Mouse (Mus musculus) forebrain, embryonic 15.5 days (tissue): ENCODE results near the gene Ttc4. TPM values are rescaled to one million over a fixed set of nuclear protein-coding genes. Genes with fewer than 3 reads are reported as not detected.

Source experiments
- ATAC-seq: fragments of 200-750 bp; cut with Nextera tagmentation; replicated peaks from 2 replicates; pipeline ENCODE4 v1.8.0; 2017; ENCODE audit warnings: mild to moderate bottlenecking, moderate TSS enrichment, moderate library complexity
- H3K27ac ChIP-seq: fragments of 300-500 bp; sonication (generic); replicated peaks from 2 replicates; pipeline ENCODE4 v1.5.1; 2015; ENCODE audit warnings: mild to moderate bottlenecking, inconsistent platforms
- H3K27me3 ChIP-seq: fragments of 300-500 bp; sonication (generic); 2 replicates; pipeline ENCODE4 v1.6.1; 2015; ENCODE audit warnings: inconsistent platforms
- H3K36me3 ChIP-seq: fragments of 300-500 bp; sonication (generic); 2 replicates; pipeline ENCODE4 v1.6.1; 2015; ENCODE audit warnings: mild to moderate bottlenecking, inconsistent platforms
- H3K4me1 ChIP-seq: fragments of 300-500 bp; sonication (generic); 2 replicates; pipeline ENCODE4 v1.6.1; 2015; ENCODE audit warnings: inconsistent platforms
- H3K4me2 ChIP-seq: fragments of 300-500 bp; sonication (generic); replicated peaks from 2 replicates; pipeline ENCODE4 v1.6.1; 2015; ENCODE audit warnings: mild to moderate bottlenecking, inconsistent platforms
- H3K4me3 ChIP-seq: fragments of 300-500 bp; sonication (generic); 2 replicates; pipeline ENCODE4 v1.5.1; 2015; ENCODE audit warnings: mild to moderate bottlenecking, inconsistent platforms
- H3K9ac ChIP-seq: fragments of 300-500 bp; sonication (generic); replicated peaks from 2 replicates; pipeline ENCODE4 v1.6.1; 2015; ENCODE audit warnings: mild to moderate bottlenecking, inconsistent platforms
- H3K9me3 ChIP-seq: fragments of 300-500 bp; sonication (generic); 2 replicates; pipeline ENCODE4 v1.6.1; 2016; ENCODE audit warnings: inconsistent platforms
- WGBS: fragments of 180-500 bp; shearing (Covaris S2); methylation state at CpG from one replicate; pipeline ENCODE4 v1.1.7; 2015; ENCODE audit warnings: mixed read lengths; 5-methylcytosine and 5-hydroxymethylcytosine counted together
- polyA plus RNA-seq: library from polyadenylated mRNA; unstranded; fragments of >200 nt; fragmentation: Nextera tagmentation; extraction: Ambion mirVana; gene quantifications from 2 replicates; pipeline ENCODE4 v1.2.1, GENCODE M21; 2015

The Ttc4 gene
- polyA plus RNA-seq, 1 experiment from 2014 or later, result 124 TPM

GRCm38 (mm10) chr4:106624271-106624670 lies 54.5 kb downstream of the Ttc4 start:
- WGBS, result 91% methylated on average over 10 of the region's 10 CpGs
- peaks cover 31% of the 10 kb centered on the region for H3K27me3 ChIP-seq

GRCm38 (mm10) chr4:106622712-106623111 lies 56.0 kb downstream of the Ttc4 start:
- Histone ChIP-seq H3K9ac (no peak overlapping the region), H3K9me3 (no peaks in the 10 kb centered on the region), H3K4me2 (0 out of 2 replicates have a peak overlapping the region, but pooled peaks have one; percentile 9), H3K27ac (no peak overlapping the region), H3K27me3 (peaks cover 31% of the 10 kb centered on the region), H3K4me1 (0 out of 2 replicates have a peak, but pooled peaks cover 8% of the 10 kb centered on the region), H3K36me3 (no peaks in the 10 kb centered on the region), H3K4me3 (no peak overlapping the region)
- WGBS, result 42% methylated on average over 28 of the region's 28 CpGs
- ATAC-seq, result no peak

More at GRCm38 (mm10) chr4:106624271-106624670, 54.5 kb downstream of the Ttc4 start:
- Histone ChIP-seq H3K9me3 (no peaks in the 10 kb centered on the region), H3K4me2 (no peak overlapping the region), H3K27ac (no peak overlapping the region), H3K9ac (no peak overlapping the region), H3K4me1 (0 out of 2 replicates have a peak, but pooled peaks cover 12% of the 10 kb centered on the region), H3K36me3 (no peaks in the 10 kb centered on the region), H3K4me3 (no peak overlapping the region)
- no peak for ATAC-seq

- H3K4me3 ChIP-seq, result no peak within 1 kb of the TSS
- 0 out of 2 replicates have a peak within 1 kb of the TSS, but pooled peaks have one; percentile 9 for H3K4me2 ChIP-seq
- H3K27me3 ChIP-seq, result peaks cover 31% of the 10 kb centered on the region
- no peak within 1 kb of the TSS for H3K9ac ChIP-seq
- 25% methylated on average over 16 of the region's 16 CpGs for WGBS
- H3K4me1 ChIP-seq, result peaks cover 9% of the 10 kb centered on the region
- H3K9me3 ChIP-seq, result no peaks in the 10 kb centered on the region
- H3K36me3 ChIP-seq, result no peaks in the 10 kb centered on the region
- no peak within 1 kb of the TSS for H3K27ac ChIP-seq
- ATAC-seq, result no peak
Observed at GRCm38 (mm10) chr4:106622030-106622493, 56.7 kb downstream of the Ttc4 start, which contains the start of gene Ttc22. TSS of gene Ttc22 (plus strand) at chr4:106622432.

GRCm38 (mm10) chr4:106621428-106621827 lies 57.3 kb downstream of the Ttc4 start:
- no peaks in the 10 kb centered on the region for H3K36me3 ChIP-seq
- H3K27ac ChIP-seq, result no peak overlapping the region
- H3K27me3 ChIP-seq, result peaks cover 31% of the 10 kb centered on the region
- ATAC-seq, result no peak
- H3K4me1 ChIP-seq, result peaks cover 11% of the 10 kb centered on the region
- H3K4me3 ChIP-seq, result no peak overlapping the region
- H3K4me2 ChIP-seq, result no peak overlapping the region
- no peak overlapping the region for H3K9ac ChIP-seq
- 71% methylated on average over 3 of the region's 3 CpGs for WGBS
- no peaks in the 10 kb centered on the region for H3K9me3 ChIP-seq

- no peak for ATAC-seq
- no peak overlapping the region for H3K9ac ChIP-seq
- WGBS, result 87% methylated on average over 4 of the region's 4 CpGs
- H3K27me3 ChIP-seq, result peaks cover 26% of the 10 kb centered on the region
- no peak overlapping the region for H3K27ac ChIP-seq
- H3K36me3 ChIP-seq, result no peaks in the 10 kb centered on the region
- H3K4me3 ChIP-seq, result no peak overlapping the region
- peaks cover 11% of the 10 kb centered on the region for H3K4me1 ChIP-seq
- no peaks in the 10 kb centered on the region for H3K9me3 ChIP-seq
- no peak overlapping the region for H3K4me2 ChIP-seq
Observed at GRCm38 (mm10) chr4:106618898-106619297, 59.8 kb downstream of the Ttc4 start.

GRCm38 (mm10) chr4:106617056-106617455 lies 61.7 kb downstream of the Ttc4 start, which contains the start of gene Lexm:
TSS of gene Lexm (minus strand) at chr4:106617241.
- H3K4me2 ChIP-seq, result peak within 1 kb of the TSS; percentile 42
- peaks cover 5% of the 10 kb centered on the region for H3K4me1 ChIP-seq
- H3K9me3 ChIP-seq, result no peaks in the 10 kb centered on the region
- 0 out of 2 replicates have a peak within 1 kb of the TSS, but pooled peaks have one; percentile 4 for H3K9ac ChIP-seq
- H3K36me3 ChIP-seq, result no peaks in the 10 kb centered on the region
- peak within 1 kb of the TSS; percentile 16; the same call in 1 of the 2 replicates for H3K4me3 ChIP-seq
- WGBS, result 2% methylated on average over 19 of the region's 19 CpGs
- H3K27ac ChIP-seq, result no peak within 1 kb of the TSS
- ATAC-seq, result no peak
- H3K27me3 ChIP-seq, result peaks cover 7% of the 10 kb centered on the region

GRCm38 (mm10) chr4:106615637-106616036 lies 63.1 kb downstream of the Ttc4 start:
- Histone ChIP-seq H3K9me3 (no peaks in the 10 kb centered on the region), H3K36me3 (no peaks in the 10 kb centered on the region), H3K4me1 (peaks cover 5% of the 10 kb centered on the region), H3K9ac (no peak overlapping the region), H3K4me2 (no peak overlapping the region), H3K27me3 (no peaks in the 10 kb centered on the region), H3K27ac (no peak overlapping the region), H3K4me3 (no peak overlapping the region)
- no peak for ATAC-seq
- WGBS, result 83% methylated on average over 12 of the region's 12 CpGs

GRCm38 (mm10) chr4:106614881-106615280 lies 63.9 kb downstream of the Ttc4 start:
- Histone ChIP-seq H3K27ac (no peak overlapping the region), H3K9me3 (no peaks in the 10 kb centered on the region), H3K4me2 (no peak overlapping the region), H3K27me3 (no peaks in the 10 kb centered on the region), H3K36me3 (no peaks in the 10 kb centered on the region), H3K4me1 (peaks cover 5% of the 10 kb centered on the region), H3K4me3 (no peak overlapping the region), H3K9ac (no peak overlapping the region)
- no peak for ATAC-seq
- WGBS, result 81% methylated on average over 9 of the region's 9 CpGs

GRCm38 (mm10) chr4:106614180-106614797 lies 64.5 kb downstream of the Ttc4 start:
- Histone ChIP-seq H3K27me3 (no peaks in the 10 kb centered on the region), H3K36me3 (no peaks in the 10 kb centered on the region), H3K27ac (no peak overlapping the region), H3K9ac (no peak overlapping the region), H3K4me1 (peaks cover 5% of the 10 kb centered on the region), H3K4me3 (no peak overlapping the region), H3K4me2 (no peak overlapping the region), H3K9me3 (no peaks in the 10 kb centered on the region)
- peak; percentile 85 for ATAC-seq
- WGBS, result 40% methylated on average over 7 of the region's 7 CpGs

GRCm38 (mm10) chr4:106613560-106613959 lies 65.2 kb downstream of the Ttc4 start:
- Histone ChIP-seq H3K36me3 (no peaks in the 10 kb centered on the region), H3K27ac (no peak overlapping the region), H3K4me3 (no peak overlapping the region), H3K27me3 (no peaks in the 10 kb centered on the region), H3K4me2 (no peak overlapping the region), H3K9me3 (no peaks in the 10 kb centered on the region), H3K9ac (no peak overlapping the region), H3K4me1 (peaks cover 5% of the 10 kb centered on the region)
- ATAC-seq, result no peak
- 83% methylated on average over 3 of the region's 3 CpGs for WGBS

- ATAC-seq, result no peak
- no peaks in the 10 kb centered on the region for H3K36me3 ChIP-seq
- WGBS, result 77% methylated on average over 8 of the region's 8 CpGs
Observed at GRCm38 (mm10) chr4:106613105-106613504, 65.6 kb downstream of the Ttc4 start.

More at GRCm38 (mm10) chr4:106613105-106613504, 65.6 kb downstream of the Ttc4 start:
- Histone ChIP-seq H3K4me1 (peaks cover 5% of the 10 kb centered on the region), H3K9ac (no peak overlapping the region), H3K27ac (no peak overlapping the region), H3K4me3 (no peak overlapping the region), H3K4me2 (no peak overlapping the region), H3K9me3 (no peaks in the 10 kb centered on the region), H3K27me3 (no peaks in the 10 kb centered on the region)
